Mouse (Mus musculus) ES-Bruce4 (cell line): ENCODE measurements at regions not wholly inside any gene's neighbourhood (a gene's known extent, or its start where the extent isn't known, plus 50 kb on each side); places are given as distances from the start of the nearest gene placed in this dataset.

Experiments used
- CTCF ChIP-seq: IDR thresholded peaks from one replicate; pipeline ENCODE4 v1.8.1; 2011; ENCODE audit warnings: low read depth, low read length
- EP300 ChIP-seq: IDR thresholded peaks from 2 replicates; pipeline ENCODE4 v1.6.1; 2011; ENCODE audit warnings: low read depth, low read length; ENCODE audit not compliant: insufficient read depth
- POLR2A ChIP-seq: IDR thresholded peaks from one replicate; pipeline ENCODE4 v1.8.1; 2011; ENCODE audit warnings: low read length; ENCODE audit not compliant: insufficient read depth

DNA sequence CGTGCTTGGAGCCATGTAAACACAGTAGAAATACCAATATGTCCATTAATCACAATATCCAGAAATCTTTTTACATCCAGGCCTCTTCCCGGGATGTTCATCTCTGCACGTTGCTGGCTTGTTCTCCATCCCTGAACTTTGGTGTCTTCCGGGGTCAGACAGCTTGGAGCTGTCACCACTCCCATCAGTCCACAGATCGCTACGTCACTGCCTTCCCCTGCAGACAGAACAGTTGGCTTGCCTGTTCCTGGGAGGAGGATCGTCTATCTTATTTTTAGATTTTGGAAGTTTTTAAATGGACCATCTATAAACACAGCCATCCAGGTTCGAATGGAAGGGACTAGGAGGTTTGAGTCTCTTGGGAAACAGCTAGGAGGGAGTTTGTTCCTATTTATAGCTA, 130.0 kb upstream of the Zfp217 start:
- no peak for TF ChIP-seq POLR2A
- TF ChIP-seq CTCF, result no peak
- no peak for TF ChIP-seq EP300
